Mouse (Mus musculus) E14TG2a.4 (cell line): ENCODE measurements at regions not wholly inside any gene's neighbourhood (a gene's known extent, or its start where the extent isn't known, plus 50 kb on each side); places are given as distances from the start of the nearest gene placed in this dataset.

Source experiments
- CTCF ChIP-seq: conservative IDR thresholded peaks from 2 replicates; pipeline ENCODE4 v1.5.1; 2014; ENCODE audit warnings: low read length
- NANOG ChIP-seq: IDR thresholded peaks from 2 replicates; pipeline ENCODE4 v1.6.1; 2014; ENCODE audit warnings: borderline replicate concordance, low read length, mixed read lengths
- POU5F1 ChIP-seq: IDR thresholded peaks from 2 replicates; pipeline ENCODE4 v1.6.1; 2014; ENCODE audit warnings: low read length, borderline replicate concordance

DNA sequence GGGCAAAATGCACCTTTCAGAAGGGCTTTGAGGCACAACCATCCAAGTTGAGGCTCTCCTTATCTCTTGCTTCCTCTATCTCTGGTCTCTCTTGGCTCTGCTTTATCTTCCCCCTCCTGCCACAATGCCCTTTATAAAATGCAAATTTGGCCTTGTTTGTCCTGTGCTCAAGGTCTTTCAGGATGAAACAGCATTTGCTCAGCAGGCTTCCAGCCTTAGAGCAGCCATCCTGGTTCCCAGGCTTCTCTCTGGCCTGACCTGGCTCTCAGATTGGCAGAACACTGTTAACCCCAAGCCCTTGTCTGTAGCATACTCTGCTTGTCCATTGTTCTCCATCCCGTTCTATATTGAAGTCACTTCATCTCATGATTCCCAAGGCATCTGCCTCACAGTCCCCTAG lies 579.3 kb downstream of the Tmem182 start:
- TF ChIP-seq CTCF (no peak), NANOG (no peak), POU5F1 (no peak)
